Mouse (Mus musculus) MEL (cell line): ENCODE results near the gene Tcea3. TPM values are rescaled to one million over a fixed set of nuclear protein-coding genes. Genes with fewer than 3 reads are reported as not detected.

Experiments used
- DNase-seq: peaks from one replicate; pipeline ENCODE4 v3.0.0; 2011; ENCODE audit warnings: low read depth, low spot score
- H3K27ac ChIP-seq: 2 replicates; pipeline ENCODE4 v1.5.1; 2012; ENCODE audit warnings: low read depth, mild to moderate bottlenecking, control low read depth, low read length, moderate library complexity; ENCODE audit not compliant: control insufficient read depth
- H3K27me3 ChIP-seq, 2 experiments: fragments of 150-350 bp in 1 of 2; sonication (generic) in 1 of 2; 2 replicates each; pipeline ENCODE4 v1.6.1; 2012; ENCODE audit warnings: low read length in 2 of 2, mild to moderate bottlenecking in 2 of 2, improper control_type of control experiment in 1 of 2, moderate library complexity in 1 of 2; ENCODE audit not compliant: insufficient read depth in 2 of 2, control insufficient read depth in 1 of 2
- H3K36me3 ChIP-seq, 2 experiments: 2 replicates each; pipeline ENCODE4 v1.6.1; 2012 to 2014; ENCODE audit warnings: low read length in 2 of 2, improper control_type of control experiment in 1 of 2, inconsistent platforms in 1 of 2, mild to moderate bottlenecking in 1 of 2; ENCODE audit not compliant: insufficient read depth in 2 of 2, control insufficient read depth in 1 of 2
- H3K4me1 ChIP-seq, 2 experiments: fragments of 150-350 bp in 1 of 2; sonication (generic) in 1 of 2; 2 replicates each; pipeline ENCODE4 v1.6.1; 2012; ENCODE audit warnings: low read length in 2 of 2, improper control_type of control experiment in 1 of 2, mild to moderate bottlenecking in 1 of 2; ENCODE audit not compliant: insufficient read depth in 2 of 2, control insufficient read depth in 1 of 2
- H3K4me3 ChIP-seq, 2 experiments: fragments of 150-350 bp in 1 of 2; sonication (generic) in 1 of 2; 2 replicates each; pipeline ENCODE4 v1.5.1; 2012; ENCODE audit warnings: low read depth in 2 of 2, low read length in 2 of 2, mild to moderate bottlenecking in 2 of 2, moderate library complexity in 2 of 2, control low read depth in 1 of 2, improper control_type of control experiment in 1 of 2; ENCODE audit not compliant: control insufficient read depth in 1 of 2, insufficient read depth in 1 of 2
- H3K79me2 ChIP-seq: 2 replicates; pipeline ENCODE4 v1.6.1; 2012; ENCODE audit warnings: mild to moderate bottlenecking, low read length, moderate library complexity; ENCODE audit not compliant: control insufficient read depth, poor library complexity, insufficient read depth
- H3K9ac ChIP-seq: 2 replicates; pipeline ENCODE4 v1.6.1; 2012; ENCODE audit warnings: low read depth, mild to moderate bottlenecking, control low read depth, low read length, moderate library complexity; ENCODE audit not compliant: control insufficient read depth, poor library complexity, severe bottlenecking
- H3K9me3 ChIP-seq: fragments of 150-350 bp; sonication (generic); replicated peaks from 2 replicates; pipeline ENCODE4 v1.6.1; 2012; ENCODE audit warnings: mild to moderate bottlenecking, low read length, improper control_type of control experiment, moderate library complexity; ENCODE audit not compliant: insufficient read depth
- BHLHE40 ChIP-seq: IDR thresholded peaks from 2 replicates; pipeline ENCODE4 v1.6.1; 2012; ENCODE audit warnings: low read depth, mild to moderate bottlenecking, inconsistent platforms, low read length, improper control_type of control experiment, borderline replicate concordance
- CHD1 ChIP-seq: IDR thresholded peaks from 2 replicates; pipeline ENCODE4 v1.6.1; 2012; ENCODE audit warnings: low read depth, mild to moderate bottlenecking, inconsistent platforms, low read length, improper control_type of control experiment
- EP300 ChIP-seq, 2 experiments: IDR thresholded peaks; 2 replicates each; pipeline ENCODE4 v1.6.1; 2011; ENCODE audit warnings: improper control_type of control experiment in 2 of 2, low read length in 2 of 2, low read depth in 1 of 2, mild to moderate bottlenecking in 1 of 2
- HCFC1 ChIP-seq: IDR thresholded peaks from 2 replicates; pipeline ENCODE4 v1.6.1; 2012; ENCODE audit warnings: low read depth, mild to moderate bottlenecking, inconsistent platforms, low read length, improper control_type of control experiment, moderate library complexity
- KAT2A ChIP-seq: conservative IDR thresholded peaks from 2 replicates; pipeline ENCODE4 v1.6.1; 2012; ENCODE audit warnings: low read depth, low read length, improper control_type of control experiment, inconsistent platforms
- MAFK ChIP-seq: IDR thresholded peaks from 2 replicates; pipeline ENCODE4 v1.6.1; 2011; ENCODE audit warnings: low read depth, mild to moderate bottlenecking, low read length, improper control_type of control experiment, borderline replicate concordance
- MAX ChIP-seq: IDR thresholded peaks from 2 replicates; pipeline ENCODE4 v1.6.1; 2011; ENCODE audit warnings: low read length, improper control_type of control experiment
- MAZ ChIP-seq: IDR thresholded peaks from 2 replicates; pipeline ENCODE4 v1.6.1; 2012; ENCODE audit warnings: low read depth, mild to moderate bottlenecking, inconsistent platforms, low read length, improper control_type of control experiment
- MEF2A ChIP-seq: IDR thresholded peaks from 2 replicates; pipeline ENCODE4 v1.6.1; 2014; ENCODE audit warnings: low read depth, mild to moderate bottlenecking, inconsistent platforms, low read length, improper control_type of control experiment; ENCODE audit not compliant: poor library complexity, insufficient replicate concordance, severe bottlenecking; ENCODE audit errors: extremely low read depth
- MXI1 ChIP-seq: IDR thresholded peaks from 2 replicates; pipeline ENCODE4 v1.6.1; 2011; ENCODE audit warnings: mild to moderate bottlenecking, low read depth, low read length, improper control_type of control experiment
- MYB ChIP-seq: IDR thresholded peaks from 2 replicates; pipeline ENCODE4 v1.6.1; 2011; ENCODE audit warnings: mild to moderate bottlenecking, low read depth, low read length, improper control_type of control experiment
- NELFE ChIP-seq: IDR thresholded peaks from 2 replicates; pipeline ENCODE4 v1.6.1; 2011; ENCODE audit warnings: low read depth, low read length, improper control_type of control experiment
- POLR2AphosphoS2 ChIP-seq: IDR thresholded peaks from 2 replicates; pipeline ENCODE4 v1.6.1; 2011; ENCODE audit warnings: low read length, improper control_type of control experiment
- POLR2AphosphoS5 ChIP-seq: IDR thresholded peaks from 2 replicates; pipeline ENCODE4 v1.6.1; 2012; ENCODE audit warnings: low read depth, borderline replicate concordance, mild to moderate bottlenecking, inconsistent platforms, low read length, moderate library complexity, mixed read lengths
- RAD21 ChIP-seq: IDR thresholded peaks from 2 replicates; pipeline ENCODE4 v1.6.1; 2011; ENCODE audit warnings: mild to moderate bottlenecking, low read depth, low read length, improper control_type of control experiment
- TAL1 ChIP-seq: IDR thresholded peaks from 2 replicates; pipeline ENCODE4 v1.6.1; 2012; ENCODE audit warnings: mild to moderate bottlenecking, inconsistent platforms, low read length, moderate library complexity, mixed read lengths
- TBP ChIP-seq: IDR thresholded peaks from 2 replicates; pipeline ENCODE4 v1.8.0; 2011; ENCODE audit warnings: low read depth, low read length, improper control_type of control experiment
- TCF12 ChIP-seq: IDR thresholded peaks from 2 replicates; pipeline ENCODE4 v1.6.1; 2014; ENCODE audit warnings: low read depth, mild to moderate bottlenecking, inconsistent platforms, low read length, improper control_type of control experiment, moderate library complexity
- UBTF ChIP-seq: IDR thresholded peaks from 2 replicates; pipeline ENCODE4 v1.6.1; 2012; ENCODE audit warnings: low read depth, mild to moderate bottlenecking, inconsistent platforms, low read length, improper control_type of control experiment, moderate library complexity, borderline replicate concordance; ENCODE audit not compliant: insufficient read depth
- USF1 ChIP-seq: IDR thresholded peaks from 2 replicates; pipeline ENCODE4 v1.6.1; 2014; ENCODE audit warnings: low read depth, mild to moderate bottlenecking, inconsistent platforms, low read length, improper control_type of control experiment, moderate library complexity
- ZC3H11A ChIP-seq: IDR thresholded peaks from 2 replicates; pipeline ENCODE4 v1.6.1; 2012; ENCODE audit warnings: low read depth, mild to moderate bottlenecking, inconsistent platforms, low read length, improper control_type of control experiment
- ZNF384 ChIP-seq: IDR thresholded peaks from 2 replicates; pipeline ENCODE4 v1.6.1; 2012; ENCODE audit warnings: low read depth, mild to moderate bottlenecking, inconsistent platforms, low read length, improper control_type of control experiment
- polyA plus RNA-seq, 2 experiments: library from polyadenylated mRNA; stranded (reverse) in 1 of 2; unstranded in 1 of 2; fragments of >175 nt in 1 of 2; fragments of >200 nt in 1 of 2; gene quantifications; 2 replicates each; pipeline versions ENCODE4 v1.2.1 to v1.2.4; 2012; ENCODE audit warnings: low replicate concordance in 2 of 2, low read depth in 1 of 2; ENCODE audit not compliant: insufficient read length in 2 of 2, insufficient read depth in 1 of 2, missing spikeins in 1 of 2
- total RNA-seq: library from RNA; depleted of rRNA; stranded (reverse); fragments of 300-350 nt; gene quantifications from 2 replicates; pipeline ENCODE4 v1.2.3, GENCODE M21; 2012

Gene Tcea3
- total and polyA plus RNA-seq, 3 experiments, result not detected

- DNase-seq, result no peak
- peaks cover 0 to 1% of the 10 kb centered on the region in 2 experiments; a peak in 2 of 4 replicates for H3K27me3 ChIP-seq
- no peak for TF ChIP-seq MAZ
- TF ChIP-seq POLR2AphosphoS5, result no peak
- no peak for TF ChIP-seq MYB
- TF ChIP-seq NELFE, result no peak
- no peak for TF ChIP-seq MXI1
- no peak for TF ChIP-seq CHD1
- TF ChIP-seq BHLHE40, result no peak
- TF ChIP-seq ZNF384, result no peak
- no peak for TF ChIP-seq POLR2AphosphoS2
- TF ChIP-seq TAL1, result no peak
- no peak for TF ChIP-seq USF1
- no peak for TF ChIP-seq ZC3H11A
- TF ChIP-seq KAT2A, result no peak
- TF ChIP-seq RAD21, result no peak
Observed at GRCm38 (mm10) chr4:136302462-136302861, 54.9 kb downstream of the Tcea3 start.

GRCm38 (mm10) chr4:136304181-136304580 lies 56.7 kb downstream of the Tcea3 start:
- Histone ChIP-seq H3K79me2 (no peaks in the 10 kb centered on the region), H3K9ac (no peak overlapping the region), H3K27ac (no peak overlapping the region), H3K9me3 (no peaks in the 10 kb centered on the region), H3K27me3 (peaks cover 0 to 1% of the 10 kb centered on the region in 2 experiments; a peak in 2 of 4 replicates), H3K4me1 (0 out of 4 replicates have a peak, but pooled peaks cover 3% of the 10 kb centered on the region in 2 experiments), H3K36me3 (peaks cover 0 to 2% of the 10 kb centered on the region in 2 experiments; a peak in 1 of 4 replicates), H3K4me3 (no peak overlapping the region)
- DNase-seq, result no peak
- no peak for TF ChIP-seq HCFC1
- no peak for TF ChIP-seq UBTF
- TF ChIP-seq MEF2A, result no peak
- TF ChIP-seq MAFK, result no peak
- no peak for TF ChIP-seq TBP
- no peak for TF ChIP-seq EP300 (IDR thresholded peaks at IDR 0.05; ENCODE audit: low read depth in 1 of 2, low read length in 2 of 2)
- no peak for TF ChIP-seq TCF12
- TF ChIP-seq MAX, result no peak

More at GRCm38 (mm10) chr4:136302462-136302861, 54.9 kb downstream of the Tcea3 start:
- no peak overlapping the region for H3K9ac ChIP-seq
- H3K79me2 ChIP-seq, result no peaks in the 10 kb centered on the region
- H3K4me1 ChIP-seq, result no peaks in the 10 kb centered on the region
- H3K4me3 ChIP-seq, result no peak overlapping the region
- H3K27ac ChIP-seq, result no peak overlapping the region
- no peaks in the 10 kb centered on the region for H3K9me3 ChIP-seq
- no peaks in the 10 kb centered on the region for H3K36me3 ChIP-seq
